In genomic region chr15:77928091-77928490, GRCm38 (mm10) we compare ENCODE assay signal across 8 mouse cellular contexts. TPM values are rescaled to one million over a fixed set of nuclear protein-coding genes. Genes with fewer than 3 reads are reported as not detected.
A peak's percentile ranks its signal among the peaks of the same experiment; 100 is the strongest.
DNase-seq lines count a peak whose midpoint lies in the region; ATAC-seq lines count a peak whose summit lies in the region.

No protein-coding gene starts in this region.

- ATAC-seq in lung, embryonic 16.5 days (ENCODE audit: low read depth): no peak
- ATAC-seq in limb, embryonic 12.5 days (ENCODE audit: insufficient number of reproducible peaks, insufficient read depth, low FRiP score, low TSS enrichment, low read depth): no peak
- no peak for ATAC-seq in stomach, embryonic 14.5 days (ENCODE audit: insufficient number of reproducible peaks, insufficient read depth, low FRiP score, low read depth)

- peak overlapping the region; percentile 86 for H3K9ac ChIP-seq in lung, embryonic 16.5 days (ENCODE audit: low read length)
- peak overlapping the region; percentile 73 for H3K9ac ChIP-seq in limb, embryonic 12.5 days (replicated peaks)
- peak overlapping the region; percentile 65 for H3K9ac ChIP-seq in stomach, embryonic 14.5 days (replicated peaks; ENCODE audit: low read depth, low read length)

- no peaks in the 10 kb centered on the region for H3K27me3 ChIP-seq in lung, embryonic 16.5 days (ENCODE audit: control insufficient read depth, insufficient read depth, low read depth, low read length)
- no peaks in the 10 kb centered on the region for H3K27me3 ChIP-seq in limb, embryonic 12.5 days
- H3K27me3 ChIP-seq in stomach, embryonic 14.5 days (ENCODE audit: control insufficient read depth, insufficient read depth, low read length): no peaks in the 10 kb centered on the region

- H3K4me1 ChIP-seq in lung, embryonic 16.5 days (replicated peaks; ENCODE audit: control insufficient read depth, insufficient read depth, low read length): peaks cover 15% of the 10 kb centered on the region
- H3K4me1 ChIP-seq in limb, embryonic 12.5 days (replicated peaks): peaks cover 18% of the 10 kb centered on the region
- H3K4me1 ChIP-seq in stomach, embryonic 14.5 days (ENCODE audit: control insufficient read depth, insufficient read depth, low read length): peaks cover 14% of the 10 kb centered on the region

- peak overlapping the region; percentile 81 for H3K4me2 ChIP-seq in lung, embryonic 16.5 days (ENCODE audit: low read depth, low read length)
- peak overlapping the region; percentile 77 for H3K4me2 ChIP-seq in limb, embryonic 12.5 days
- H3K4me2 ChIP-seq in stomach, embryonic 14.5 days (replicated peaks; ENCODE audit: low read depth, low read length): peak overlapping the region; percentile 82

- peak overlapping the region; percentile 82 for H3K4me3 ChIP-seq in lung, embryonic 16.5 days (ENCODE audit: low read length)
- H3K4me3 ChIP-seq in limb, embryonic 12.5 days (replicated peaks): peak overlapping the region; percentile 71
- peak overlapping the region; percentile 68 for H3K4me3 ChIP-seq in stomach, embryonic 14.5 days (ENCODE audit: low read depth, low read length)

- H3K9me3 ChIP-seq in lung, embryonic 16.5 days (ENCODE audit: control insufficient read depth, low read length): no peaks in the 10 kb centered on the region
- H3K9me3 ChIP-seq in limb, embryonic 12.5 days: no peaks in the 10 kb centered on the region
- no peaks in the 10 kb centered on the region for H3K9me3 ChIP-seq in stomach, embryonic 14.5 days (ENCODE audit: control insufficient read depth, low read depth, low read length)

- peaks cover 21% of the 10 kb centered on the region for H3K36me3 ChIP-seq in lung, embryonic 16.5 days (ENCODE audit: control insufficient read depth, insufficient read depth, low read length)
- peaks cover 45% of the 10 kb centered on the region for H3K36me3 ChIP-seq in limb, embryonic 12.5 days
- H3K36me3 ChIP-seq in stomach, embryonic 14.5 days (ENCODE audit: control insufficient read depth, insufficient read depth, low read length): peaks cover 31% of the 10 kb centered on the region

- DNase-seq in adrenal gland, adult 2 months: peak; percentile 68
- no peak for DNase-seq in adrenal gland, adult 8-10 months
- DNase-seq in lung, postnatal 10 days: no peak
- DNase-seq in right cerebral cortex, postnatal 36 days (ENCODE audit: low spot score in 2 of 2): no peak
- DNase-seq in right cerebral cortex, postnatal 14 days: no peak

- 18% methylated on average over 4 of the region's 4 CpGs for WGBS in lung, embryonic 16.5 days
- 21% methylated on average over 4 of the region's 4 CpGs for WGBS in limb, embryonic 12.5 days
- 22% methylated on average over 4 of the region's 4 CpGs for WGBS in stomach, embryonic 14.5 days

- peak overlapping the region; percentile 93; the same call in 1 of the 2 replicates for H3K27ac ChIP-seq in lung, embryonic 16.5 days (ENCODE audit: low read length)
- no peak overlapping the region for H3K27ac ChIP-seq in limb, embryonic 12.5 days
- H3K27ac ChIP-seq in stomach, embryonic 14.5 days (ENCODE audit: low read length): peak overlapping the region; percentile 76

RNA-seq across cellular contexts. Expression of gene Txn2, which starts 0.7 kb away (rescaled TPM):
- 100 to 1,000 TPM; 538 to 652 TPM for total RNA-seq in adrenal gland, adult 2 months (2021)
- polyA plus RNA-seq in adrenal gland, adult 2 months (2012; rRNA removed): 1,033 and 1,131 TPM in 2 replicates
- total RNA-seq in adrenal gland, adult 8-10 months (2022): 100 to 1,000 TPM; 548 to 745 (median 627) TPM
- 182 and 185 TPM in 2 replicates for polyA plus RNA-seq in lung, embryonic 16.5 days (2015; fragmentation: Nextera tagmentation; extraction: Ambion mirVana)
- polyA plus RNA-seq in limb, embryonic 12.5 days (2016; fragmentation: Nextera tagmentation; extraction: Ambion mirVana): 215 and 217 TPM in 2 replicates
- 242 and 259 TPM in 2 replicates for polyA plus RNA-seq in stomach, embryonic 14.5 days (2014; fragmentation: Nextera tagmentation; extraction: Ambion mirVana)

RNA-seq across cellular contexts. Expression of gene Foxred2, which starts 28.4 kb away (rescaled TPM):
- total RNA-seq in adrenal gland, adult 2 months (2021): 1 to 10 TPM; 2.4 to 2.9 TPM
- 3.5 and 4.5 TPM in 2 replicates for polyA plus RNA-seq in adrenal gland, adult 2 months (2012; rRNA removed)
- total RNA-seq in adrenal gland, adult 8-10 months (2022): 1 to 10 TPM; 4.2 to 9.3 (median 6.3) TPM
- 2.7 and 3.7 TPM in 2 replicates for polyA plus RNA-seq in lung, embryonic 16.5 days (2015; fragmentation: Nextera tagmentation; extraction: Ambion mirVana)
- 6.4 and 7.5 TPM in 2 replicates for polyA plus RNA-seq in limb, embryonic 12.5 days (2016; fragmentation: Nextera tagmentation; extraction: Ambion mirVana)
- polyA plus RNA-seq in stomach, embryonic 14.5 days (2014; fragmentation: Nextera tagmentation; extraction: Ambion mirVana): 3.3 and 5.5 TPM in 2 replicates

RNA-seq across cellular contexts. Expression of gene Eif3d, which starts 42.5 kb away (rescaled TPM):
- 100 to 1,000 TPM; 149 to 195 TPM for total RNA-seq in adrenal gland, adult 2 months (2021)
- 190 and 196 TPM in 2 replicates for polyA plus RNA-seq in adrenal gland, adult 2 months (2012; rRNA removed)
- 100 to 1,000 TPM; 140 to 159 (median 147) TPM for total RNA-seq in adrenal gland, adult 8-10 months (2022)
- 166 and 170 TPM in 2 replicates for polyA plus RNA-seq in lung, embryonic 16.5 days (2015; fragmentation: Nextera tagmentation; extraction: Ambion mirVana)
- 222 and 224 TPM in 2 replicates for polyA plus RNA-seq in limb, embryonic 12.5 days (2016; fragmentation: Nextera tagmentation; extraction: Ambion mirVana)
- polyA plus RNA-seq in stomach, embryonic 14.5 days (2014; fragmentation: Nextera tagmentation; extraction: Ambion mirVana): 206 and 211 TPM in 2 replicates
